Mouse (Mus musculus): ENCODE results near the gene Ermard. TPM values are rescaled to one million over a fixed set of nuclear protein-coding genes. Genes with fewer than 3 reads are reported as not detected.

Gene Ermard
- polyA plus RNA-seq, 1 experiment from 2014 or later: 89.2 TPM

- 83% methylated on average over 6 of the region's 6 CpGs for WGBS
- no peaks in the 10 kb centered on the region for H3K36me3 ChIP-seq
- no peak overlapping the region for H3K27ac ChIP-seq
- no peak overlapping the region for H3K4me2 ChIP-seq
- no peak overlapping the region for H3K4me3 ChIP-seq (replicated peaks)
- H3K27me3 ChIP-seq: no peaks in the 10 kb centered on the region
- no peaks in the 10 kb centered on the region; the same call in 1 of the 2 replicates for H3K9me3 ChIP-seq (replicated peaks)
- ATAC-seq (replicated peaks; ENCODE audit: low FRiP score): no peak
- H3K9ac ChIP-seq: no peak overlapping the region
- H3K4me1 ChIP-seq: no peaks in the 10 kb centered on the region
Observed at GRCm38 (mm10) chr17:15096853-15097252, 55.8 kb downstream of the Ermard start.

GRCm38 (mm10) chr17:15098677-15099076 lies 57.7 kb downstream of the Ermard start:
- no peaks in the 10 kb centered on the region for H3K4me1 ChIP-seq
- H3K9me3 ChIP-seq (replicated peaks): no peaks in the 10 kb centered on the region; the same call in 1 of the 2 replicates
- no peaks in the 10 kb centered on the region for H3K36me3 ChIP-seq
- H3K4me2 ChIP-seq: no peak overlapping the region
- H3K27me3 ChIP-seq: no peaks in the 10 kb centered on the region
- H3K27ac ChIP-seq: no peak overlapping the region
- no peak for ATAC-seq (replicated peaks; ENCODE audit: low FRiP score)
- 76% methylated on average over 1 of the region's 1 CpGs for WGBS
- H3K4me3 ChIP-seq (replicated peaks): no peak overlapping the region
- no peak overlapping the region for H3K9ac ChIP-seq

GRCm38 (mm10) chr17:15101355-15101754 lies 60.3 kb downstream of the Ermard start:
- H3K4me2 ChIP-seq: no peak overlapping the region
- 71% methylated on average over 4 of the region's 4 CpGs for WGBS
- no peak overlapping the region for H3K27ac ChIP-seq
- H3K9ac ChIP-seq: no peak overlapping the region
- ATAC-seq (replicated peaks; ENCODE audit: low FRiP score): no peak
- H3K4me3 ChIP-seq (replicated peaks): no peak overlapping the region
- H3K4me1 ChIP-seq: no peaks in the 10 kb centered on the region
- no peaks in the 10 kb centered on the region for H3K27me3 ChIP-seq
- no peaks in the 10 kb centered on the region; the same call in 1 of the 2 replicates for H3K9me3 ChIP-seq (replicated peaks)
- no peaks in the 10 kb centered on the region for H3K36me3 ChIP-seq

GRCm38 (mm10) chr17:15107143-15107649 lies 66.2 kb downstream of the Ermard start:
- no peak overlapping the region for H3K9ac ChIP-seq
- H3K27ac ChIP-seq: no peak overlapping the region
- H3K27me3 ChIP-seq: peaks cover 2% of the 10 kb centered on the region; the same call in 1 of the 2 replicates
- H3K4me1 ChIP-seq: peaks cover 21% of the 10 kb centered on the region
- H3K4me2 ChIP-seq: no peak overlapping the region
- no peaks in the 10 kb centered on the region for H3K9me3 ChIP-seq (replicated peaks)
- ATAC-seq (replicated peaks; ENCODE audit: low FRiP score): no peak
- H3K36me3 ChIP-seq: no peaks in the 10 kb centered on the region
- H3K4me3 ChIP-seq (replicated peaks): no peak overlapping the region
- WGBS: 87% methylated on average over 9 of the region's 9 CpGs

- 0 out of 2 replicates have a peak overlapping the region, but pooled peaks have one; percentile 12 for H3K4me3 ChIP-seq (replicated peaks)
- H3K9me3 ChIP-seq (replicated peaks): no peaks in the 10 kb centered on the region
- H3K36me3 ChIP-seq: no peaks in the 10 kb centered on the region
- peak overlapping the region; percentile 59 for H3K27ac ChIP-seq
- 12% methylated on average over 20 of the region's 20 CpGs for WGBS
- H3K4me1 ChIP-seq: peaks cover 21% of the 10 kb centered on the region
- peaks cover 2% of the 10 kb centered on the region; the same call in 1 of the 2 replicates for H3K27me3 ChIP-seq
- peak; percentile 87 for ATAC-seq (replicated peaks; ENCODE audit: low FRiP score)
- peak overlapping the region; percentile 47 for H3K4me2 ChIP-seq
- no peak overlapping the region for H3K9ac ChIP-seq
Observed at GRCm38 (mm10) chr17:15108473-15109441, 67.7 kb downstream of the Ermard start.

- no peaks in the 10 kb centered on the region for H3K36me3 ChIP-seq
- no peak for ATAC-seq (replicated peaks; ENCODE audit: low FRiP score)
- H3K9ac ChIP-seq: no peak overlapping the region
- H3K27ac ChIP-seq: no peak overlapping the region
- H3K9me3 ChIP-seq (replicated peaks): no peaks in the 10 kb centered on the region
- H3K4me2 ChIP-seq: no peak overlapping the region
- no peak overlapping the region for H3K4me3 ChIP-seq (replicated peaks)
- 61% methylated on average over 3 of the region's 3 CpGs for WGBS
- no peaks in the 10 kb centered on the region; the same call in 1 of the 2 replicates for H3K27me3 ChIP-seq
- peaks cover 14% of the 10 kb centered on the region for H3K4me1 ChIP-seq
Observed at GRCm38 (mm10) chr17:15115550-15115949, 74.5 kb downstream of the Ermard start.

GRCm38 (mm10) chr17:15120096-15120495 lies 79.1 kb downstream of the Ermard start:
- no peak for ATAC-seq (replicated peaks; ENCODE audit: low FRiP score)
- Histone ChIP-seq H3K4me1 (peaks cover 9% of the 10 kb centered on the region), H3K27me3 (no peaks in the 10 kb centered on the region), H3K27ac (no peak overlapping the region), H3K36me3 (no peaks in the 10 kb centered on the region), H3K9ac (no peak overlapping the region), H3K4me3 (replicated peaks) (no peak overlapping the region), H3K4me2 (no peak overlapping the region), H3K9me3 (replicated peaks) (no peaks in the 10 kb centered on the region)
- 95% methylated on average over 4 of the region's 4 CpGs for WGBS

- no peak overlapping the region for H3K27ac ChIP-seq
- H3K4me2 ChIP-seq: no peak overlapping the region
- no peak overlapping the region for H3K9ac ChIP-seq
- peaks cover 4% of the 10 kb centered on the region for H3K4me1 ChIP-seq
- H3K27me3 ChIP-seq: no peaks in the 10 kb centered on the region
- H3K9me3 ChIP-seq (replicated peaks): no peaks in the 10 kb centered on the region
- H3K4me3 ChIP-seq (replicated peaks): no peak overlapping the region
- ATAC-seq (replicated peaks; ENCODE audit: low FRiP score): no peak
- 82% methylated on average over 6 of the region's 6 CpGs for WGBS
- no peaks in the 10 kb centered on the region for H3K36me3 ChIP-seq
Observed at GRCm38 (mm10) chr17:15120569-15120968, 79.6 kb downstream of the Ermard start.

GRCm38 (mm10) chr17:15129630-15130287 lies 88.8 kb downstream of the Ermard start:
- H3K27ac ChIP-seq: no peak overlapping the region
- H3K9me3 ChIP-seq (replicated peaks): no peaks in the 10 kb centered on the region
- H3K4me3 ChIP-seq (replicated peaks): no peak overlapping the region
- no peaks in the 10 kb centered on the region for H3K4me1 ChIP-seq
- H3K36me3 ChIP-seq: no peaks in the 10 kb centered on the region
- no peak overlapping the region for H3K9ac ChIP-seq
- 71% methylated on average over 9 of the region's 9 CpGs for WGBS
- no peak overlapping the region for H3K4me2 ChIP-seq
- no peak for ATAC-seq (replicated peaks; ENCODE audit: low FRiP score)
- H3K27me3 ChIP-seq: peaks cover 5% of the 10 kb centered on the region; the same call in 1 of the 2 replicates

GRCm38 (mm10) chr17:15130288-15130656 lies 89.3 kb downstream of the Ermard start:
- WGBS: 86% methylated on average over 3 of the region's 3 CpGs
- H3K4me1 ChIP-seq: no peaks in the 10 kb centered on the region

GRCm38 (mm10) chr17:15134905-15135669 lies 94.1 kb downstream of the Ermard start:
- Histone ChIP-seq H3K4me3 (replicated peaks) (no peak overlapping the region), H3K9me3 (replicated peaks) (no peaks in the 10 kb centered on the region), H3K4me2 (no peak overlapping the region), H3K27ac (no peak overlapping the region), H3K36me3 (no peaks in the 10 kb centered on the region), H3K9ac (no peak overlapping the region), H3K27me3 (peaks cover 8% of the 10 kb centered on the region; the same call in 1 of the 2 replicates), H3K4me1 (0 out of 2 replicates have a peak, but pooled peaks cover 4% of the 10 kb centered on the region)
- no peak for ATAC-seq (replicated peaks; ENCODE audit: low FRiP score)
- 66% methylated on average over 12 of the region's 12 CpGs for WGBS

More at GRCm38 (mm10) chr17:15130288-15130656, 89.3 kb downstream of the Ermard start:
- H3K9ac ChIP-seq: no peak overlapping the region
- H3K27ac ChIP-seq: no peak overlapping the region
- H3K4me3 ChIP-seq (replicated peaks): no peak overlapping the region
- ATAC-seq (replicated peaks; ENCODE audit: low FRiP score): no peak
- no peaks in the 10 kb centered on the region for H3K9me3 ChIP-seq (replicated peaks)
- H3K27me3 ChIP-seq: peaks cover 5% of the 10 kb centered on the region; the same call in 1 of the 2 replicates
- no peaks in the 10 kb centered on the region for H3K36me3 ChIP-seq
- no peak overlapping the region for H3K4me2 ChIP-seq

All from kidney, embryonic 15.5 days (tissue).